Mouse (Mus musculus) liver, embryonic 14.5 days (tissue): ENCODE measurements around the gene Fuca1. TPM values are rescaled to one million over a fixed set of nuclear protein-coding genes. Genes with fewer than 3 reads are reported as not detected.
A peak's percentile ranks its signal among the peaks of the same experiment; 100 is the strongest.

Experiments
- ATAC-seq: fragments of 200-750 bp; cut with Nextera tagmentation; 2 replicates; pipeline ENCODE4 v1.8.0; 2017; ENCODE audit warnings: moderate number of reproducible peaks, mild to moderate bottlenecking, moderate library complexity; ENCODE audit not compliant: insufficient read depth
- DNase-seq, 3 experiments: peaks; one replicate each; pipeline ENCODE4 v3.0.0-alpha.2; 2012 to 2013; ENCODE audit warnings: low read depth in 3 of 3, low spot score in 3 of 3
- H3K27ac ChIP-seq: fragments of 300-500 bp; sonication (generic); 2 replicates; pipeline ENCODE4 v1.5.1; 2014; ENCODE audit warnings: moderate library complexity, mild to moderate bottlenecking, control low read depth, inconsistent platforms
- H3K27me3 ChIP-seq: fragments of 300-500 bp; sonication (generic); 2 replicates; pipeline ENCODE4 v1.6.1; 2014; ENCODE audit warnings: mild to moderate bottlenecking, low read length, moderate library complexity; ENCODE audit not compliant: control insufficient read depth, insufficient read depth
- H3K36me3 ChIP-seq: fragments of 300-500 bp; sonication (generic); replicated peaks from 2 replicates; pipeline ENCODE4 v1.6.1; 2014; ENCODE audit warnings: low read depth; ENCODE audit not compliant: control insufficient read depth, insufficient read depth
- H3K4me1 ChIP-seq, 2 experiments: fragments of 200-500 bp in 1 of 2; fragments of 300-500 bp in 1 of 2; sonication (generic) in 1 of 2; replicated peaks; 2 replicates each; pipeline ENCODE4 v1.6.1; 2012 to 2014; ENCODE audit warnings: antibody characterized with exemption in 1 of 2, inconsistent platforms in 1 of 2, low read length in 1 of 2; ENCODE audit not compliant: control insufficient read depth in 2 of 2, insufficient read depth in 2 of 2
- H3K4me2 ChIP-seq: fragments of 300-500 bp; sonication (generic); 2 replicates; pipeline ENCODE4 v1.6.1; 2014; ENCODE audit warnings: low read depth, mild to moderate bottlenecking, control low read depth, moderate library complexity
- H3K4me3 ChIP-seq, 2 experiments: fragments of 200-500 bp in 1 of 2; fragments of 300-500 bp in 1 of 2; sonication (generic) in 1 of 2; 2 replicates each; pipeline ENCODE4 v1.5.1; 2012 to 2014; ENCODE audit warnings: low read depth in 2 of 2, low read length in 2 of 2, mild to moderate bottlenecking in 2 of 2, control low read depth in 1 of 2, inconsistent platforms in 1 of 2, moderate library complexity in 1 of 2; ENCODE audit not compliant: insufficient read depth in 1 of 2
- H3K9ac ChIP-seq: fragments of 300-500 bp; sonication (generic); replicated peaks from 2 replicates; pipeline ENCODE4 v1.6.1; 2014; ENCODE audit warnings: mild to moderate bottlenecking, control low read depth, moderate library complexity
- H3K9me3 ChIP-seq: fragments of 300-500 bp; sonication (generic); 2 replicates; pipeline ENCODE4 v1.6.1; 2016; ENCODE audit warnings: low read length, mixed read lengths; ENCODE audit not compliant: control insufficient read depth
- CTCF ChIP-seq: IDR thresholded peaks from 2 replicates; pipeline ENCODE4 v1.5.1; 2016; ENCODE audit warnings: antibody characterized with exemption, low read depth, control low read depth
- EP300 ChIP-seq: IDR thresholded peaks from 2 replicates; pipeline ENCODE4 v1.6.1; 2016; ENCODE audit warnings: antibody characterized with exemption, low read depth
- WGBS: fragments of 180-500 bp; shearing (Covaris S2); extraction: QIAGEN DNeasy Blood & Tissue Kit; methylation state at CpG from one replicate; pipeline ENCODE4 v1.1.7; 2014; ENCODE audit not compliant: insufficient replicate concordance; 5-methylcytosine and 5-hydroxymethylcytosine counted together
- polyA plus RNA-seq, 2 experiments: library from polyadenylated mRNA; depleted of rRNA in 1 of 2; stranded (reverse) in 1 of 2; unstranded in 1 of 2; fragments of >200 nt; fragmentation: Nextera tagmentation in 1 of 2; extraction: Ambion mirVana in 1 of 2; gene quantifications; 2 replicates each; pipeline versions ENCODE4 v1.2.1 to v1.2.3; 2012 to 2014

Fuca1 gene
- polyA plus RNA-seq, 2 experiments: 12.0 to 19.0 TPM

- Histone ChIP-seq H3K27ac (no peak overlapping the region), H3K4me3 (no peak overlapping the region), H3K4me1 (peaks cover 3 to 8% of the 10 kb centered on the region in 2 experiments; a peak in 3 of 4 replicates), H3K4me2 (no peak overlapping the region), H3K9me3 (no peaks in the 10 kb centered on the region), H3K27me3 (no peaks in the 10 kb centered on the region), H3K36me3 (no peaks in the 10 kb centered on the region), H3K9ac (no peak overlapping the region)
- ATAC-seq: no peak
- no peak for DNase-seq
- WGBS: 68% methylated on average over 7 of the region's 7 CpGs
- TF ChIP-seq CTCF (no peak), EP300 (no peak)
These were observed 31.2 kb upstream of the Fuca1 start for GRCm38 (mm10) chr4:135889146-135889883.

DNA sequence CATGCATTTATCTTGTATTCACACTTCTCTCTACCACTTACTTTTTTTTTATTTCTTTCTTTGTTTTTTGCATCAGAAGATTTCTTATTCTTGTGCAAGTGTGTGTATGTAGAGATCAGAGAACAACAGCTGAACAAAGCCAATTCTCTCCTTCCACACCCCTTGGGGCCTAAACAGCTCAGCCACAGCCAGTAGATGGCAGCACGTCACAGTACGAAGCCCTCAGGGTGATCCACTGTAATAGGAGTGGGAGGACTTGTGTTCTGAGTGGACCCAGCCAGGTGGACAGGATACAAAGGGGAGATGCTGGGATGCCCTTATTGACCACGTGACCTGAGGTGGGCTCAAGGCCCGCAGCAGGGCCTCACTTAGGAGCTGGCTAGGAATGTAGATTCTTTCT, 30.7 kb upstream of the Fuca1 start:
- no peak overlapping the region for H3K9ac ChIP-seq
- no peaks in the 10 kb centered on the region for H3K27me3 ChIP-seq
- no peak for DNase-seq
- H3K4me1 ChIP-seq: peaks cover 3 to 11% of the 10 kb centered on the region in 2 experiments; a peak in 3 of 4 replicates
- TF ChIP-seq CTCF: peak; percentile 93
- TF ChIP-seq EP300: no peak
- no peaks in the 10 kb centered on the region for H3K36me3 ChIP-seq
- no peak overlapping the region for H3K4me3 ChIP-seq
- ATAC-seq: peak; percentile 65; the same call in 1 of the 2 replicates
- H3K9me3 ChIP-seq: no peaks in the 10 kb centered on the region
- H3K27ac ChIP-seq: no peak overlapping the region
- WGBS: 5% methylated on average over 4 of the region's 4 CpGs
- no peak overlapping the region for H3K4me2 ChIP-seq

DNA sequence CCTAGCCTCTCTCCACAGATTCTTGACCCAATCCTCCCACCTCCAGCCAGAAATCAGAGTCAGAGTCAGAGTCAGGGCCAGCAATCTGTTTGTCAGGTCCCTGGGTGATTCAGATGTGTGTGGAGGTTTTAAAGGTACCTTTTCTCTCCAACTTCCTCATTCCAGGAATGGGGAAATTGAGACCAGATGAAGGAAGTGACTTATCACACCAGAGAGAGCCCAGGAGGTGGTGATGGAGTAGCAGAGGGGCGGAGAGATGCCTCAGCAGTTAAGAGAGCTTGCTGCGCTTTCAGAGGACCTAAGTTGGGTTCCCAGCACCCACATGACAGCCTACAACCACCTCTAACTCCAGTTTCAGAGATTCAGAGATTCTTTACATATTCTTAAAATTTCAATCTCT, 29.0 kb upstream of the Fuca1 start:
- no peak overlapping the region for H3K4me2 ChIP-seq
- no peaks in the 10 kb centered on the region for H3K27me3 ChIP-seq
- H3K9ac ChIP-seq: no peak overlapping the region
- ATAC-seq (no peak), DNase-seq (no peak)
- TF ChIP-seq EP300 (no peak), CTCF (no peak)
- H3K4me1 ChIP-seq: peaks cover 3 to 22% of the 10 kb centered on the region in 2 experiments; a peak in 3 of 4 replicates
- H3K9me3 ChIP-seq: no peaks in the 10 kb centered on the region
- H3K27ac ChIP-seq: no peak overlapping the region
- H3K36me3 ChIP-seq: no peaks in the 10 kb centered on the region
- no peak overlapping the region for H3K4me3 ChIP-seq
- 54% methylated on average over 2 of the region's 2 CpGs for WGBS

DNA sequence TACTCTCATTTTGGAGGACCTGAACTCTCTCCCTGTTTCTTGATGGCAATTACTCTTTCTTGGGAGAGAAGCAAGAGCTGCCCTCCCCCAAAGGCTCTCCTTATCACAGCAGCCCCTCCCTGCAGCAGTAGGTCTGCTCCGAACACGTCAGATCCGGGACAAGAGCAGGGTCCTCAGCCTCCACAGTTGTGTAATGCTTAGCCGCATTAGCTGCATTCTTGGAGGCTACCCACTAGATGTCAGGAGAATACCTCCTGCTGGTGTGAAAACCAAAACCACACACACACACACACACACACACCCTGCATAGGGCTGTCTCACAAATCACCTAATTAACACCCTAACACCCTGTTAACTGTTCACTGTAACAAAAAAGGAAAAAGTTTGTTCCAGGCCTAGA, 27.7 kb upstream of the Fuca1 start:
- no peaks in the 10 kb centered on the region for H3K36me3 ChIP-seq
- peaks cover 3 to 34% of the 10 kb centered on the region in 2 experiments for H3K4me1 ChIP-seq
- TF ChIP-seq CTCF (peak; percentile 49), EP300 (no peak)
- H3K4me2 ChIP-seq: no peak overlapping the region
- H3K27ac ChIP-seq: no peak overlapping the region
- no peak for DNase-seq
- H3K9me3 ChIP-seq: no peaks in the 10 kb centered on the region
- no peaks in the 10 kb centered on the region for H3K27me3 ChIP-seq
- ATAC-seq: peak; percentile 53
- no peak overlapping the region for H3K9ac ChIP-seq
- 9% methylated on average over 4 of the region's 4 CpGs for WGBS
- no peak overlapping the region for H3K4me3 ChIP-seq

DNA sequence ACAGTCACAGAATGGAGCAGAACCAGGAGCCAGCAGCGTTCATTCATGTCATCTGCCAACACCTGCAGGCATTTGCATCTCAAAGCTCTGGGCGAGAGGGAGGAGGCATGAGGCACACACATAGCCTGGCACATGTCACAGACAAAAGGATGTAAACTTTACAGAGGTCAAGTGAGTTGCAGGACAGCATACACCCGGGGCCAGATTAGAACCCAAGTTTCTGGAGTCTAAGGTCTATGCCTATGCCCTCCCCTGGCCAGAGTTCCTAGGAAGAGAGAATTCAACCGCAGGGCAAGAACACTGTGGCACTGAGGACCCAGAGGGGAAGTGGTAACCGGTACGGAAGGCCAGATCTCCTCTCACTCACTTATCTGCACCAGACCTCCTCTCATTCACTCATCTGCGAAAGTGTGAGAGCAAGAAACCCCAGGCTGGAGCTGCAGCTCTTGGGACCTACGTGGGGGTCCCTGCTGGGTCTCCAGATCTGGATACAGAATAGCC, 25.4 kb upstream of the Fuca1 start, which contains the start of gene Cnr2:
TSS of gene Cnr2 (plus strand) at position 324 of the 501 bp plus-strand sequence.
- no peaks in the 10 kb centered on the region for H3K36me3 ChIP-seq
- H3K9ac ChIP-seq: peak within 1 kb of the TSS; percentile 47
- peak within 1 kb of the TSS; percentile 36 to 38 for H3K4me3 ChIP-seq
- ATAC-seq: no peak
- no peaks in the 10 kb centered on the region for H3K9me3 ChIP-seq
- peaks cover 10 to 48% of the 10 kb centered on the region in 2 experiments for H3K4me1 ChIP-seq
- 16% methylated on average over 8 of the region's 8 CpGs for WGBS
- H3K27me3 ChIP-seq: no peaks in the 10 kb centered on the region
- no peak for DNase-seq
- TF ChIP-seq CTCF: no peak
- TF ChIP-seq EP300: no peak
- H3K4me2 ChIP-seq: peak within 1 kb of the TSS; percentile 58
- peak within 1 kb of the TSS; percentile 26 for H3K27ac ChIP-seq
